Mouse (Mus musculus) kidney, postnatal 25 days (tissue): ENCODE measurements around the gene Zfp689.
"Not testable (repeated sequence)": the region's sequence is repeated elsewhere in the genome, so short reads cannot be mapped to it uniquely, and the experiment has no call there.

Experiments
- DNase-seq, 2 experiments: peaks; one replicate each; pipeline ENCODE4 v3.0.0; 2021; ENCODE audit warnings: mixed read lengths in 2 of 2

The Zfp689 gene

DNA sequence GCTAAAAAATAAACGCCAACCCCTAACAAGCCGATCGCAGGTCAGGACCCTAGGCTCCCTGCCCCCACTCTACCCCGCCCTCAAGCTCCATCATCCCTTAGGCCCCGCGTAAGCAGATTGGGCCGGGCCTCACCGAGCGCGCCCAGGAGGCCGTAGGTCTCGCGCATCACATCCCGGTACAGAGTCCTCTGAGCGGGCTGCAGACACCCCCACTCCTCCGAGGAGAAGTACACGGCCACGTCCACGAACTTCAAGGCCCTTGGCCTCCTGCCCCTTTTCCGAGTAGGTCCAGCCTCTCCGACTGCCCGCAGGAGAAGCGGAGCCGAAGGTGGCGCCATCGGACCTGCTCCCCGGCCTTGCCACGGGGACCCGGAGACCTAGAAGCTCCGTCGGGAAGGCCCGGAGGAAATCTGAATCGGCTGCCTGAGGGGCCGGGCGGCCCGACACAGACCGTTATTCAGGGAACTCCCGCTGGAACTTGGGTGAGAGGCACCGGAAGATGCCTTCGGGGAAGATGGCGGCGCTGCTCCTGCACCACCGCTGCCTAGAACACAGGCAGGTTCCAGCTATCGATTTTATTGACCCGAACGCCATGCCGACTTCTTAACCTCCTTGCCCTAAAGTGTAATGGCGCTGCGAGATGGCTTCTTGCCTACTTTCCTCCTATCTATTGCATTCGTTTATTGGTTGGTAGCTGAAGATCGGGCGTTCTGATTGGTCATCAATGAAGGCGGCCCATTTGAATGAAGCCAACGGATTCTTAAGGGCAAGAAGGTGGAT lies at the start of gene Zfp689:
Zfp689 (minus strand) TSS at position 638 of the 780 bp plus-strand sequence.
- peak; percentile 96 to 97 for DNase-seq

DNA sequence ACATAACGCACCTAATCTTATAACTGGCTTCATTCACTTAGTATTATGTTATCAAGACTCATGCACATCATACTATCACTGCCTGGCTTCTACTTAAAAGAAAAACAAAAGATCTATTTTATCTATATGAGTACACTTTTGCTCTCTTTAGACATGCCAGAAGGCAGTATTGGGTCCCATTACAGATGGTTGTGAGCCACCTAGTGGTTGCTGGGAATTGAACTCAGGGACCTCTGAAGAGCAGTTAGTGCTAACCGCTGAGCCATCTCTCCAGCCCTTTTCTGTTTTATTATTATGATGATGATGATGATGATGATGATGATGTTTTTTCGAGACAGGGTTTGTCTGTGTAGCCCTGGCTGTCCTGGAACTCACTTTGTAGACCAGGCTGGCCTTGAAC lies 49.4 kb upstream of the Zfp689 start:
- DNase-seq, result peak; percentile 61 to 71

DNA sequence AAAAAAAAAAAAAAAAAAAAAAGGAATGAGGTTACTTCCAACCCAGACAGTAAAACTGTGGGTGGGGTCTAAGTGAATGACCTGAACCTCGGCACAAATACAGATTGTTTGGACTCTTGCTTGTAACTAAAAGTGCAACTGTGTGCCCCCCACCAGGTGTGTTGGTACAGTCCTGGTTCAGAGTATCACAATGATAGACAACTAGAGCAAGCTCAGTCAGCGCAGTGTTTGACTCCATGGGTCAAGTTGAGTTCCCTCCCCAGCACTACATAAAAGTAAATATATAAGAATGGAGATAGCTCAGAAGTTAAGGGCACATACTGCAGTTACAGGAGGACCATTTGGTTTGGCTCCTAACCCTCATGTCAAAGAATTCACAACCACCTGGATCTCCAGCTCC lies 48.4 kb upstream of the Zfp689 start:
- DNase-seq, result no peak

DNA sequence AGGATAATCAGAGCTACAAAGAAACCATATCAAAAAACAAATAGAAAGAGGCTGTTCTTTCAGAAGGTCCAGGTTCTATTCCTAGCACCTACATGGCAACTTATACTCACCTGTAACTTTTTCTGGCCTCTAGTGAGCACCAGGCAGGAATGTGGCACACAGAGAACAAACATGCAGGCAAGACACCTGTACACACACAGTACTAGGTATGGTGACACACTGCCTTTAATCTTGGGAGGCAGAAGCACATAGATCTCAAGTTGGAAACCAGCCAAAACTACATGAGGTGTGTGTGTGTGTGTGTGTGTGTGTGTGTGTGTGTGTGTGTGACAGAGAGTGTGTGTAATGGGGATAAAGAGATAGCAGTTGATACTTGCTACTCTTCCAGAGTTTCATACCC lies 45.7 kb upstream of the Zfp689 start:
- no peak for DNase-seq

DNA sequence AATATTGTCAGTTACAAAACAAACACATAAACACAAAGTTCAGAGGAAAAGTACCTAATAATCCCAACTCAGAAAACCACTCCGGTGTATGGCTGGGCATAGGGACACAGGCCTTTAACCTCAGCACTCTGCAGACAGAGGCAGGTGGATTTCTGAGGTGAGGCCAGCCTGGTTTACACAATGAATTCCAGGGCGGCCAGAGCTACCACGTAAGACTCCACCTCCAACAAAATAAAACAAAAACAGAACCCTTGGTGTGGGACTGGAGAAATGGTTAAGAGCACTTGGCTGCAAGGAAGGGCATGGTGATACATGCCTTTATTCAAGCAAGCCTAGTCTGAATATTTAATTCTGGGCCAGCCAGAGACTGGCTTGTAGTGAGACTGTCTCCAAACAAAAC lies 42.9 kb upstream of the Zfp689 start:
- no peak for DNase-seq

DNA sequence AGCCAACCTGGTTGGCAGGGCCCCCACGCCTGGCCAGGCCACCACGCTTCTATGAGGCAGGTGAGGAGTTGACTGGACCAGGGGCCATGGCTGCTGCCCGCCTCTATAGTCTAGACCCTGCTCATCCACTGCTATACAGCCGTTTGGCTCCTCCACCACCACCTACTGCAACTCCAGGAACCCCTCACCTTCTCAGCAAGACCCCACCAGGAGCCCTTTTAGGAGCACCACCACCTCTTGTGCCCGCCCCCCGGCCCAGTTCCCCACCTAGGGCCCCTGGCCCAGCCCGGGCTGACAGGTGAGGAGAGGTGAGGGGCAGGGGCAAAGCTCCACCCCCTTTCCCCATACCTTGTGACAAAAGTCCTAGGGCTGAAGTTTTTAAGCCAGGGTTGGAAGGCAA lies 41.0 kb upstream of the Zfp689 start:
- peak in 1 of 2 experiments; percentile 35 for DNase-seq

DNA sequence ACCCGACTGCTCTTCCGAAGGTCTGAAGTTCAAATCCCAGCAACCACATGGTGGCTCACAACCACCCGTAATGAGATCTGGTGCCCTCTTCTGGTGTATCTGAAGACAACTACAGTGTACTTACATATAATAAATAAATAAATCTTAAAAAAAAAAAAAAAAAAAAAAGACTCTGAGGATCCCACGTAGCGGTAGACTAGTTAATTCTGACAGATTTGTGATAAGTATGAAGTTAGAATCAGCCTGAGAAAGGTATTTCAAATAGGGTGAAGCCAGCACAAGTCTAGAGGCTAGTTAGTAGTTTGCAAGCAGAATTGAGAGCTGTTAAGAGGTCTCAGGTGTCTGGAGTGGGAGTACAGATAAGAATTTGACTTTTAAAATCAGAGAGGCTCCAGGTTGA lies 39.4 kb upstream of the Zfp689 start:
- not testable (repeated sequence) for DNase-seq

DNA sequence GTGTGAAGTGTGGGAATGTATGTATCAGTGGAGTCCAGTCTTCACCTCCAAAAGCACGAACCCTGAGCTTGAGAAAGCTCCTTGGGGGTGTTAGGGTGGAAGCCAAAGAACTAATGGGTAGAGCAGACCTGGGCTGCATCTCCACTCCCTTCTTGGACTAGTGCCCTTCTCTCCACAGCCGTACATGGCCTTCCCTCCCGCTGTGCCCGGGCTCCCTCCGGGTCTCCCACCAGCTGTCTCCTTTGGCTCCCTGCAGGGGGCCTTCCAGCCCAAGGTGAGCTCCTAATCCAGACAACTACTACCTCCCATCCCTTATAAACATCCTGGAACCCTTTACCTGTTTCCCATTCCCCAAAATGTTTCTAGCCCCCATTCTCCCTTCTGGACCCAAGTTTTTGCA lies 36.5 kb upstream of the Zfp689 start:
- no peak for DNase-seq

DNA sequence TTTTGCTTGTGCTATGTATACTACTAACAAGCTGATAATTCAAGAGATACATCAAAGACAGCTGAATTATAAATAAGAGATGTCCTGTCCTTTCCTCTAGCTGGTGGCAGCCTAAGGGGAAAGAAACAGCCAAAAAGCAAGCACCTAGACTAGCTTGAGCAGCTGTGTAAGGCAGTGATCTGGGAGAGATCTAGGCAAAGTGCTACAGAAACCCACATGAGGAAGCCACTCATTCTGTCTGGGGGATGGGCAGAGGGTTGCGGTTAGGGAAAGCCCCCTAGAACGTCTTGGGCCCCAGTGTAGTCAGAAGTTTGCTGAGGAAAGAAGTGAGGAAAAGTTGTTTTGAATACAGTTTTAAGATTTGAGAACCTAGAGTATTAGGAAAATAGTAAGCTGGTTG lies 31.4 kb upstream of the Zfp689 start:
- DNase-seq, result no peak

DNA sequence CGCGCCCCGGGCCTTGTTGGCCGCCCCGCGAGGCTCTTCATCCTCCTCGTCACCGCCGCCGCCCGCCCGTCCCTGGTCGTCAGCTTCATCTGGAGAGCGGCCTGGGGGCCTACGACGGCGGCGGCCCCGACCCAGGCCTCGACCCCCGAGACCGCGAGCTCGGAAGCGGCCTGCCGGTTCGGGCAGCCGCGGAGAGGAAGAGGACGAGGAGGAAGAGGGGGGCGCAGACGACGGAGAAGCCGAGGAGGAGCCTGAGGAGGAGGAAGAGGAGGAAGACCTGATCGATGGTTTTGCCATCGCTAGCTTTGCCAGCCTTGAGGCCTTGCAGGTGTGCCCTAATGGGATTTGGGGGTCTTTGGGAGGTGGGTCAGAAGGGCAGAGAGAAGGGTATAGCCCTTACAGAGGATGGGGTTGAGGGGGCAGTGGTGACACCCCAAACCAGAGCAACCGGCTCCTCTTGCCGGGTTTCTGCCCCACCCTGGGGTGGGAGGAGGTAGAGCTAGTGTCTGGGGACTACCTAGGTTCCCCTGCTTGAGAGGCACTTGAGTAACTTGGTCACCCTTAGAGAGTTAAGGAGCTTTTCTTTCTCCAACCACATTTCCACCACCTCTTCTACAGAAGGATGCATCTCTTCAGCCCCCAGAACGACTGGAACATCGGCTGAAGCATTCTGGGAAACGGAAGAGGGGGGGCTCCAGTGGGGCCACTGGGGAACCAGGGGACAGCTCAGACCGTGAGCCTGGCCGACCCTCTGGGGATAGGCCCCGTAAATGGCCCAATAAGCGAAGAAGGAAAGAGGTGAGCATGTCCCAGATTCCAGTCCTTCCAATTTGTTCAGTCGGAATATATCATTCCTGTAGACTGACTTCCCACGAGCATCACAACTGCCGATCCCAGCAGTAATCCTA lies 30.6 kb upstream of the Zfp689 start:
- DNase-seq, result no peak

DNA sequence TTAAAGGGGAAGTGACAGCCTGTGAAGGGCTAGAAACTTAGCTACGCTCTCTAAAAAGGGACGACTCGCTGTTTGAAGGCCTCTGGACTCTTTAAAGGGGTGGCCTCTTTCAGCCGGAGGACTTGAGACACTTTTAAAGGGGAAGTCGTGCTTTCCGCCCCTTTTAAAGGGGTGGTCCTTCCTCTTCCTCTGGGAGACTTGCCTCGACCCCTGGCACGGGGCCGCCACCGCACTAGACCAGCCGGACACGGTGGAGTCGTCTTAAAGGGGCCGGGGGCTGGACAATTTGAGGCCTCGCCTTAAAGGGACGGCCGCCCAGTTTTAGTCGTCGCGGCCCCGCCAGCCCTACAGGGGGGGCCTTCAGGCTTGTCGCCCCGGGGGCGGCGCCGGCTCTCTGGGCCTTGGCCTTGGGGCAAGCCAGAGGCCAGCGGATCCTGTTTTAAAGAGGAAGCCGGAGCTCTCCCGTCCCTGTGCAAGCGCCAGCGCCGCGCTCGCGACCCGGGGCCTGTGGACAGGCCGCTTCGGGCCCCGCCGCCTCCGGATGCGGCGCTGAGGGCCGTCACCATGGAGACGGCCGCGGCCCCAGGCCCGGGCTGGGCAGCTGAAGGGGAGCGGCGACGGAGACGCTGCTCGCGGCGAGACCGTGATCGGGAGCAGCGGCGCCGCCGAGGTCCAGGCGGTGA lies 29.8 kb upstream of the Zfp689 start, which contains the start of gene Fbrs:
Fbrs (plus strand) TSS at position 565 of the 683 bp plus-strand sequence.
- peak; percentile 97 to 99 for DNase-seq

DNA sequence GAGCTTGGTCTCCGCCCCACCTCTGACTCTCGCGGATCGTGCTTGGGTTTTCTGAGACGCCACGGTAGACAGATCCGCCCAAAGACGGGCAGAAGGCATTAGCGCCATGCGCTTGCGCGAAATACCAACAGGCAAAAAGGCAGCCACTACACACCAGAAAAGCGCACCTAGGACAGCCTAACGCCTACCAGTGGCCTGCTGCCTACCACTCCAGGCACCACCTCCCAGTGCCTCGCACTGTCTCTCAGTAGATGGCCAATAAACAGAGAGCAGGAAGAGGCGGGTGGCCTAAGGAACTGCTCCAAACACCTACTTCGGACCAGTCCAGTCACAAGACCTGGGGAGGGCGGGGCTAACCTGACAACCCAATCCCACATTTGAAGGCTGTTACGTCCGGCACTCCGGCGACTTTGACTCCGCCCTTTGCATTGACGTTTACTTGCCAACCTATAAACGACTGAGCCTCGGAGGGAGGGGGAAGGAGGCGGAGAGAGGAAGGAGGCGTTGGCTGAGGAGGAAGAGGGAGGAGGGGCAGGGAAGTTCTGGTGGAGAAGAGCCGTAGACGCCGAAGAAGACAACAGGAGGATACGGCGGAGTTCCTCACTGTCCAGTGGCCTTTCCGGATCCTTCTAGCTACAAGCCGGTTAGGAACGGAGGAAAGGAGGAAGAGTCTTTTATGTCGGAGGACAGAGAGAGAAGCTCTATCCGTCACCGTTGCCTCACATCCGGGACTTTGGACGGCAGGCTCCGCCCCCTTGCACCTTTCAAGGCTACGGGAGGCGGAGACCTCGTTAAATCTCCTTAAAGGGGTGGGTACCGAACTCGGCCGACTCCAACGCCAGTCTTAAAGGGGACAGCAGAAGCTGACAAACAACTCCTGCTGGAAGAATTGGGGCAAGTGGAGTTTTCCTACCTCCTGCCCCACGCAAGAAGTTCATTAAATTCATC lies 29.0 kb upstream of the Zfp689 start:
- peak; percentile 100 for DNase-seq

DNA sequence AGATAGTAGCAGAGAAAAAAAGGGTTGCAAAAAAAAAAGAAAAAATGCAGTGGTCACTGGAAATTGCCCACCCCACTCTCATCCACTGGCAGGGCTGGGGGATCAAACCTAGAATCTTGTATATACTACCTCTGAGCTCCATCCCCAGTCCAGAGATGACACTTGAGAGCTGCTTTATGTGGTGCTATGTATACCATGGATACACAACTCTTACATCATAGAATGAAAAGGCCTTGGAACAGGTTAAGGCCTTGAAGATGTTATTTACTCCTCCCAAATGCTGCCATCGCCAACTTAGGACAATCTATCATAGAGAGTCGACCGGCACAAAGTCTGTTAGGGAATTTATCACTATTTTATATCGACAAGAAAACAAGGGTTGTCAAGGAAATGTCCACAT lies 27.9 kb upstream of the Zfp689 start:
- no peak for DNase-seq

DNA sequence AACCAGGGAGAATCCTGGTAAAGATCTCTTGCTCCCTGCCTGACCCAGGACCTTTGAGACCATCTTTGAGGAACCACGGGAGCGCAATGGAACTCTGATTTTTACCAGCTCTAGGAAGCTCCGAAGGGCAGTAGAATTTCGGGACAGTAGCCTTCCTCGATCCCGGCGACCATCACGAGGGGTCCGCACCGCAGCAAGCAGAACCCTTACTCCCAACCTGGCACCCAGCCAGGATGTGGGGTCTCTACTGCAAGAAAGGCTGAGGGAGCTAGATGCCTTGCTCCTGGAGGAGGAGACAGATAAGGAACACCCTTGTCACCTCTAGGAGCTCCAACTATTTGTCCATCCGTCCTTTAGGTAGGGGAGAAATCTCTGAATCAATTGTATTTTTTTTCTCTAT lies 27.4 kb upstream of the Zfp689 start:
- peak in 1 of 2 experiments; percentile 55 for DNase-seq

DNA sequence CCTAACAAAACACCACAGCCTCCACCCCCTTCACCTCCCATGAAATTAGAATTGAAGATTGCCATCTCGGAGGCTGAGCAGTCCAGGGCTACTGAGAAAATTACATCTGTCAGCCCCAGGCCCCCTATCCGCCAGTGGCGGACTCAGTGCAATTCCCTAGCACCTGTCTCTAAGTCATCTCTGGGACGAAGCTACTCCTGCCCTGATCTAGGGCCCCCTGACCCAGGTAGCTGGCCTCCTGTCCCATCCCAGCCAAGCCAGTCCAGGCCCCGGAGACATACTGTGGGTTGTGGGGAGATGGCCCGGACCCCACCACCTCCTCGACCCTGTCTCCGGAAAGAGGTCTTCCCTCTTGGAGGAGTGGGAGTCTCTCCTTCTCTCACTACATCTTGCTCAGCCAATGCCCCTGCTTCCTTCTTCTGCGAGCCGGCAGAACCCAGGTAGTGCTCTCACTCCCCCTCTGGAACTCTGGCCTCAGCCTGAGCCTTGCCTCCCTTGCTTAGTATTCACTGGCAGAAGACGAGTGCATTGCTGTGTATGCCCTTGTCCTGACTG lies 26.3 kb upstream of the Zfp689 start:
- DNase-seq, result peak in 1 of 2 experiments; percentile 40

DNA sequence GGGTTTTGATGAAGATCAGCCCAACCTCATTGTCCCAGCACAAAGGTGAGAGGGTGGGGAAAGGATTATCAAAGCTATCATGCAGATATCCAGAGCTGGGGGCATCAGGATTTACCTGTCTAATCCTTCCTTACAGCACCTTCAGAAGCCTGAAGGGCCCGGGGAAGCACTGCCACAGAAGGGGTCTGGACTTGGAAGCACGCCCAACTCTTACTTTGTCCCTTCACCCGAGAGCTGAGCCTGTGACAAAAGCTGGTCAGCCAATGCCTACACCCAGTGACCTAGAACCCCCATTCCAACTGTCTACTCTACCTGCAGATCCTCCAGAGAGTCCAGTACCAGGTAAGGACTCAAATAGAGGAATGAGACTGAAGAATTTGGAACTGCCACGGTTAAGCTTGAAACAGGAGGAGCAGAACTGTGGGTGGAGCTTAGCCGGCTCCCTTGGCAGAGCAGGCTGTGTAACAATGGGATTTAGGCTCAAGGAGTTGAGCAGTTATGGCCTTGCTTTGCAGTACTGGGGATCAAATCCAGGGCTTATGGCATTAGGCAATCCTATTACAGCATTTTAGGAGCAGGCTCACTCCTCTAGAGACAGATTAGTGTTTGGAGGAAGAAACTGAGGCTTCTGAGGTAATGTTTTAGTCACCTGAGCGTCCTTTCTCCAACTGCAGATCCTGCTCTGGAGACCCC lies 25.6 kb upstream of the Zfp689 start:
- peak in 1 of 2 experiments; percentile 39 for DNase-seq

DNA sequence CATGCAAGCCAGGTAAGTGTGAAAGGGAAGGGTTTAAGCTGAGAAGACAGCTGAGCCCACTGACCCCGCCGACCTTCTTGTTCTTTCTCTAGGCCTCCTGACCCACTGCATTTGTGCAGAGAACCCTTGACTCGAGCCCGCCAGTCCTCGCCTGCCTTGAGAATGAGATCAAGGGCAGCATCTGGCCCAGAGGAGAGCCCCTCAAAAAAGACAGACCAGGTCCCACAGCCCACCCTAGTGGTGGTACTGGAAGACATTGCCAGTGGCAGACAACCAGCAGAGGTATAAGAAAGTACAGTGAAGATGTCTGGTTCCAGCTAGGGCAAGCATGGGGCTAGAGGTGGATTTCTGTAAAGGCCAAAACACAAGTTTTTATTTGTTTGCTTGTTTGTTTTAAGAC lies 24.7 kb upstream of the Zfp689 start:
- peak in 1 of 2 experiments; percentile 40 for DNase-seq

DNA sequence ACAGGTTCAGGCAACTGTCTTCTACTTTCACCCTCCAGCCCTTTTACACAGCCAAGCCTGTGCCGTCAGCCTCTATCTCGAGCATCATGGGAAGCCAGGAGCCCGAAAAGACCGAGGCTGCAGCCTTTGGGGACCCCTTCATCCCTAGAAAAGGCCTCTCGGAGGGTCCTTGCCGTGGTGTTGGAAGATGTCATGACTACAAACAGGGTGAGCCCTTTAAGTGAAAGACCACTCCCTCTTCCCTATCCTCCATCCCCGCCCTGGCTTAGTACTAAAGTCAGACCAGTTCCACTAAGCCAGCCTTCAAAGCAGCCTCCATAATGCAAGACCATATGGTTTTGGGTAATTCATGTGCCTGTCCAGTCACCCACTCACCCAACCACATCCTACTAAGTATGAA lies 23.1 kb upstream of the Zfp689 start:
- DNase-seq, result peak in 1 of 2 experiments; percentile 37

DNA sequence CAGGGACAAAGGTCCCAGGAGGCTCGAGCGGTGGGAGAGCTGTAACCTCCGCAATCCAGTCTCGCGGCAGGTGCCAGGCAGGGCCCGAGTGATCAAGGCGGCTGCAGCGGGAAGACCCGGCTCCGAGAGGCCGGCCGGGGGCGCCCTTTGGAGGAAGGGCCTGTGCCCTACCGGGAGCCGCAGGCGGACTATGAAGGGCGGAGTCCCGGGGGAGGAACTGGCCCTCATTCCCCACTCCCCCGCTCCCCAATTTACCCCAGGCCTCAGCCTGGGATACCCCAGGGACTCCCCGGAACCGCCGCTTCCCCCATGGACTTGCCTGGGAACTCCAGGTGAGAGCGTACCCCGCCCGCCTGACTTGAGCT lies 22.7 kb upstream of the Zfp689 start:
- no peak for DNase-seq

DNA sequence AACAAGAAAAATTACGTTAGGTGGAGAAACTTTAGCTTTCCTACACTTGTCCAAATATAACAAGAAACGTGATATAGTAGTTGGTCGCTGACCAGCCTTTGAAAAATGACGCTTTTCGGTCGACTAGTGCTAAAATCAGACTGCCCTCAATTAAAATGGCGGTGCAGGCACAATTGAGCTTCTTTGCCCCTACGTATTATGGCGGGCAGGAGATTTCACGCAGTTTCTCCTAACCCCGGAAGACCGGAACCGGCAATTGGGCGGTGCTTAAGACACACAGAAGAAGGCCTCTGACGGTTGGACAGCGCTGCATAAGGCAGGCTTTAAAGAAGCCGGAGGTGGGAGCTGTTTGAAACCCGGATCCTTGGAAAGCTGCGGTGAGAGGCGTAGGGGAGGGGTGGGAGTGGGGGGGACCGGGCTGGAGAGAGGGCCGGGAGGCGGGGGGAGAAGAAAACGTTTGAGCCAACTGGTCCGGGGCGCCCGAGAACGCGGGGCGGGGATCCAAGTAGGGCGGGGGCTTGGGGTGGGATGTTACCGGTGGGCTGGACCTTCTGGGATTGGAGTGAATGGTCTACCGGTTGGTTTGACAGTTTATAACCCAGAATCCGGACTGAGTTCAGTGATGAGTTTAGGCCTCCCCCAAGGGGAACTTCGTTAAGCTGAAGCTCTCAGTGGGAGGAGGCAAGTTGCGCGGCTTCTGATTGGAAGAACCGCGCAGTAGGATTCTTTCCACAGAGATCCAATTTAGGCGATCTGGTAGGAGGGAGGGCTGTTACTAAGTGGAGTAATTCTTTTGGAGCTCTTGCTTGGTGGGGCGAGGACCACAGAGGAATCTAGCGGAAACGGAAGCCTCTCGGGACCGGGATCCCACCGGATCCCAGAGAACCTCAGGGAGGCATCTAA lies 22.0 kb upstream of the Zfp689 start:
- peak; percentile 94 to 98 for DNase-seq
